Mouse (Mus musculus): ENCODE results near the gene Dcaf1. TPM values are rescaled to one million over a fixed set of nuclear protein-coding genes. Genes with fewer than 3 reads are reported as not detected.

Gene Dcaf1
- polyA plus RNA-seq, 1 experiment from 2014 or later = 33.9 TPM

GRCm38 (mm10) chr9:106908715-106909114 is 87.0 kb downstream of the Dcaf1 start:
- H3K9ac ChIP-seq (ENCODE audit: low read depth, low read length) = no peak overlapping the region
- H3K9me3 ChIP-seq (ENCODE audit: control insufficient read depth, low read length) = no peaks in the 10 kb centered on the region
- no peaks in the 10 kb centered on the region for H3K36me3 ChIP-seq (ENCODE audit: control insufficient read depth, insufficient read depth, low read length)
- H3K27ac ChIP-seq (ENCODE audit: low read depth, low read length) = no peak overlapping the region
- H3K4me1 ChIP-seq (ENCODE audit: control insufficient read depth, insufficient read depth, low read length) = no peaks in the 10 kb centered on the region
- ATAC-seq (ENCODE audit: low FRiP score, low TSS enrichment) = no peak
- 42% methylated on average over 5 of the region's 5 CpGs for WGBS
- H3K4me3 ChIP-seq (ENCODE audit: low read length) = no peak overlapping the region
- H3K4me2 ChIP-seq (replicated peaks; ENCODE audit: low read depth, low read length) = no peak overlapping the region
- no peaks in the 10 kb centered on the region for H3K27me3 ChIP-seq (ENCODE audit: control insufficient read depth, insufficient read depth, low read length)

- Histone ChIP-seq H3K4me2 (replicated peaks; ENCODE audit: low read depth, low read length) (no peak overlapping the region), H3K4me3 (ENCODE audit: low read length) (no peak overlapping the region), H3K4me1 (ENCODE audit: control insufficient read depth, insufficient read depth, low read length) (no peaks in the 10 kb centered on the region), H3K36me3 (ENCODE audit: control insufficient read depth, insufficient read depth, low read length) (no peaks in the 10 kb centered on the region), H3K9ac (ENCODE audit: low read depth, low read length) (no peak overlapping the region), H3K27ac (ENCODE audit: low read depth, low read length) (no peak overlapping the region), H3K27me3 (ENCODE audit: control insufficient read depth, insufficient read depth, low read length) (no peaks in the 10 kb centered on the region), H3K9me3 (ENCODE audit: control insufficient read depth, low read length) (no peaks in the 10 kb centered on the region)
- 76% methylated on average over 1 of the region's 1 CpGs for WGBS
- ATAC-seq (ENCODE audit: low FRiP score, low TSS enrichment) = no peak
These were observed 90.0 kb downstream of the Dcaf1 start for GRCm38 (mm10) chr9:106911624-106912023.

- Histone ChIP-seq H3K4me1 (ENCODE audit: control insufficient read depth, insufficient read depth, low read length) (no peaks in the 10 kb centered on the region), H3K36me3 (ENCODE audit: control insufficient read depth, insufficient read depth, low read length) (no peaks in the 10 kb centered on the region), H3K27ac (ENCODE audit: low read depth, low read length) (no peak overlapping the region), H3K4me2 (replicated peaks; ENCODE audit: low read depth, low read length) (no peak overlapping the region), H3K9me3 (ENCODE audit: control insufficient read depth, low read length) (no peaks in the 10 kb centered on the region), H3K27me3 (ENCODE audit: control insufficient read depth, insufficient read depth, low read length) (no peaks in the 10 kb centered on the region), H3K4me3 (ENCODE audit: low read length) (no peak overlapping the region), H3K9ac (ENCODE audit: low read depth, low read length) (no peak overlapping the region)
- no peak for ATAC-seq (ENCODE audit: low FRiP score, low TSS enrichment)
- WGBS = 11% methylated on average over 1 of the region's 1 CpGs
These were observed 92.1 kb downstream of the Dcaf1 start for GRCm38 (mm10) chr9:106913759-106914158.

GRCm38 (mm10) chr9:106914878-106915277 is 93.2 kb downstream of the Dcaf1 start:
- Histone ChIP-seq H3K9ac (ENCODE audit: low read depth, low read length) (no peak overlapping the region), H3K36me3 (ENCODE audit: control insufficient read depth, insufficient read depth, low read length) (no peaks in the 10 kb centered on the region), H3K9me3 (ENCODE audit: control insufficient read depth, low read length) (no peaks in the 10 kb centered on the region), H3K4me1 (ENCODE audit: control insufficient read depth, insufficient read depth, low read length) (no peaks in the 10 kb centered on the region), H3K27ac (ENCODE audit: low read depth, low read length) (no peak overlapping the region), H3K4me2 (replicated peaks; ENCODE audit: low read depth, low read length) (no peak overlapping the region), H3K4me3 (ENCODE audit: low read length) (no peak overlapping the region), H3K27me3 (ENCODE audit: control insufficient read depth, insufficient read depth, low read length) (no peaks in the 10 kb centered on the region)
- no peak for ATAC-seq (ENCODE audit: low FRiP score, low TSS enrichment)
- 86% methylated on average over 6 of the region's 6 CpGs for WGBS

Other genes with a start within 250 kb of the Dcaf1 start
- gene Iqcf6, start 195.3 kb upstream of the Dcaf1 start, polyA plus RNA-seq (2014; fragmentation: Nextera tagmentation; extraction: Ambion mirVana) = not detected in 2 replicates
- not detected in 2 replicates for gene Grm2, start 165.8 kb upstream of the Dcaf1 start, polyA plus RNA-seq (2014; fragmentation: Nextera tagmentation; extraction: Ambion mirVana)
- gene Tex264, start 135.9 kb upstream of the Dcaf1 start, polyA plus RNA-seq (2014; fragmentation: Nextera tagmentation; extraction: Ambion mirVana) = 42.5 and 58.2 TPM in 2 replicates
- 7.5 and 7.9 TPM in 2 replicates for gene Rad54l2, start 32.7 kb upstream of the Dcaf1 start, polyA plus RNA-seq (2014; fragmentation: Nextera tagmentation; extraction: Ambion mirVana)
- gene Rbm15b, start 65.6 kb downstream of the Dcaf1 start, polyA plus RNA-seq (2014; fragmentation: Nextera tagmentation; extraction: Ambion mirVana) = 16.4 and 19.2 TPM in 2 replicates
- 295 and 319 TPM in 2 replicates for gene Manf, start 70.1 kb downstream of the Dcaf1 start, polyA plus RNA-seq (2014; fragmentation: Nextera tagmentation; extraction: Ambion mirVana)